Mouse (Mus musculus) gonadal fat pad, adult 2 months (tissue): ENCODE data around the gene Gm20388. TPM values are rescaled to one million over a fixed set of nuclear protein-coding genes. Genes with fewer than 3 reads are reported as not detected.

Source experiments
- DNase-seq: peaks from one replicate; pipeline ENCODE4 v3.0.0-alpha.2; 2012; ENCODE audit warnings: low read depth
- polyA plus RNA-seq: library from polyadenylated mRNA; depleted of rRNA; stranded (reverse); fragments of >200 nt; gene quantifications from 2 replicates; pipeline ENCODE4 v1.2.3, GENCODE M21; 2012

The Gm20388 gene
- polyA plus RNA-seq, 1 experiment = 119 TPM

GRCm38 (mm10) chr8:121717982-121718425 lies 1807.4 kb downstream of the Gm20388 start:
- no peak for DNase-seq

- no peak for DNase-seq
Measured at GRCm38 (mm10) chr8:121718925-121719324, 1808.3 kb downstream of the Gm20388 start.

GRCm38 (mm10) chr8:121721072-121721471 lies 1810.4 kb downstream of the Gm20388 start:
- no peak for DNase-seq

GRCm38 (mm10) chr8:121723846-121724245 lies 1813.2 kb downstream of the Gm20388 start:
- DNase-seq = no peak

- no peak for DNase-seq
Measured at GRCm38 (mm10) chr8:121727164-121727563, 1816.5 kb downstream of the Gm20388 start.

- DNase-seq = no peak
Measured at GRCm38 (mm10) chr8:121729323-121729722, 1818.7 kb downstream of the Gm20388 start, which contains the start of gene Jph3. TSS of gene Jph3 (plus strand) at chr8:121729623.

- no peak for DNase-seq
Measured at GRCm38 (mm10) chr8:121729754-121730153, 1819.1 kb downstream of the Gm20388 start.

GRCm38 (mm10) chr8:121730170-121730569 lies 1819.5 kb downstream of the Gm20388 start:
- no peak for DNase-seq

- DNase-seq = no peak
Measured at GRCm38 (mm10) chr8:121730646-121731045, 1820.0 kb downstream of the Gm20388 start.

- DNase-seq = no peak
Measured at GRCm38 (mm10) chr8:121731060-121731459, 1820.4 kb downstream of the Gm20388 start.

- no peak for DNase-seq
Measured at GRCm38 (mm10) chr8:121731471-121732333, 1821.1 kb downstream of the Gm20388 start.

- no peak for DNase-seq
Measured at GRCm38 (mm10) chr8:121732334-121732665, 1821.7 kb downstream of the Gm20388 start.

- no peak for DNase-seq
Measured at GRCm38 (mm10) chr8:121734262-121734661, 1823.6 kb downstream of the Gm20388 start.

GRCm38 (mm10) chr8:121736236-121736635 lies 1825.6 kb downstream of the Gm20388 start:
- no peak for DNase-seq

- no peak for DNase-seq
Measured at GRCm38 (mm10) chr8:121740721-121741120, 1830.1 kb downstream of the Gm20388 start.

GRCm38 (mm10) chr8:121749501-121749900 lies 1838.9 kb downstream of the Gm20388 start:
- no peak for DNase-seq

- no peak for DNase-seq
Measured at GRCm38 (mm10) chr8:121750512-121750911, 1839.9 kb downstream of the Gm20388 start.

- no peak for DNase-seq
Measured at GRCm38 (mm10) chr8:121751407-121751806, 1840.8 kb downstream of the Gm20388 start.

- DNase-seq = no peak
Measured at GRCm38 (mm10) chr8:121758470-121758869, 1847.8 kb downstream of the Gm20388 start.

GRCm38 (mm10) chr8:121760484-121760883 lies 1849.8 kb downstream of the Gm20388 start:
- no peak for DNase-seq

GRCm38 (mm10) chr8:121761480-121761879 lies 1850.8 kb downstream of the Gm20388 start:
- DNase-seq = no peak

- no peak for DNase-seq
Measured at GRCm38 (mm10) chr8:121762999-121763699, 1852.5 kb downstream of the Gm20388 start.

- DNase-seq = no peak
Measured at GRCm38 (mm10) chr8:121763700-121764013, 1853.0 kb downstream of the Gm20388 start.
